Mouse (Mus musculus): ENCODE measurements around the gene Apobec3. TPM values are rescaled to one million over a fixed set of nuclear protein-coding genes. Genes with fewer than 3 reads are reported as not detected.
"Not testable (repeated sequence)": the region's sequence is repeated elsewhere in the genome, so short reads cannot be mapped to it uniquely, and the experiment has no call there.

Apobec3 gene
- polyA plus RNA-seq, 1 experiment from 2014 or later, result 41.7 TPM

GRCm38 (mm10) chr15:79896080-79896725 is 4.7 kb downstream of the Apobec3 start:
- no peak for DNase-seq
- Histone ChIP-seq H3K36me3 (peaks cover 43% of the 10 kb centered on the region), H3K4me3 (replicated peaks) (no peak overlapping the region), H3K27me3 (no peaks in the 10 kb centered on the region), H3K9ac (peak overlapping the region; percentile 2; the same call in 1 of the 2 replicates), H3K4me2 (peak overlapping the region; percentile 27; the same call in 1 of the 2 replicates), H3K4me1 (replicated peaks) (peaks cover 66% of the 10 kb centered on the region), H3K27ac (peak overlapping the region; percentile 69), H3K9me3 (replicated peaks) (no peaks in the 10 kb centered on the region)
- no peak for ATAC-seq (ENCODE audit: low read depth)
- WGBS (ENCODE audit: insufficient replicate concordance), result 66% methylated on average over 9 of the region's 9 CpGs

GRCm38 (mm10) chr15:79898988-79899387 is 7.5 kb downstream of the Apobec3 start:
- H3K36me3 ChIP-seq, result peaks cover 63% of the 10 kb centered on the region
- H3K9me3 ChIP-seq (replicated peaks), result no peaks in the 10 kb centered on the region
- 81% methylated on average over 5 of the region's 5 CpGs for WGBS (ENCODE audit: insufficient replicate concordance)
- no peak overlapping the region for H3K9ac ChIP-seq
- no peaks in the 10 kb centered on the region for H3K27me3 ChIP-seq
- H3K4me3 ChIP-seq (replicated peaks), result no peak overlapping the region
- DNase-seq (no peak), ATAC-seq (ENCODE audit: low read depth) (no peak)
- H3K4me2 ChIP-seq, result no peak overlapping the region
- peaks cover 40% of the 10 kb centered on the region for H3K4me1 ChIP-seq (replicated peaks)
- no peak overlapping the region for H3K27ac ChIP-seq

- Histone ChIP-seq H3K4me1 (replicated peaks) (peaks cover 30% of the 10 kb centered on the region), H3K9me3 (replicated peaks) (no peaks in the 10 kb centered on the region), H3K27ac (no peak overlapping the region), H3K9ac (0 out of 2 replicates have a peak overlapping the region, but pooled peaks have one; percentile 10), H3K4me3 (replicated peaks) (no peak overlapping the region), H3K4me2 (no peak overlapping the region), H3K36me3 (peaks cover 70% of the 10 kb centered on the region), H3K27me3 (no peaks in the 10 kb centered on the region)
- no peak for DNase-seq
- ATAC-seq (ENCODE audit: low read depth), result no peak
- 82% methylated on average over 6 of the region's 6 CpGs for WGBS (ENCODE audit: insufficient replicate concordance)
Observed at GRCm38 (mm10) chr15:79899828-79900510, 8.5 kb downstream of the Apobec3 start.

GRCm38 (mm10) chr15:79900751-79901150 is 9.3 kb downstream of the Apobec3 start:
- no peak for ATAC-seq (ENCODE audit: low read depth)
- Histone ChIP-seq H3K4me3 (replicated peaks) (no peak overlapping the region), H3K27me3 (no peaks in the 10 kb centered on the region), H3K9ac (no peak overlapping the region), H3K36me3 (peaks cover 78% of the 10 kb centered on the region), H3K9me3 (replicated peaks) (no peaks in the 10 kb centered on the region), H3K4me1 (replicated peaks) (peaks cover 25% of the 10 kb centered on the region), H3K4me2 (no peak overlapping the region), H3K27ac (no peak overlapping the region)
- no peak for DNase-seq
- 75% methylated on average over 7 of the region's 7 CpGs for WGBS (ENCODE audit: insufficient replicate concordance)

- Histone ChIP-seq H3K36me3 (peaks cover 82% of the 10 kb centered on the region), H3K4me2 (no peak overlapping the region), H3K9ac (no peak overlapping the region), H3K4me3 (replicated peaks) (no peak overlapping the region), H3K9me3 (replicated peaks) (no peaks in the 10 kb centered on the region), H3K27ac (no peak overlapping the region), H3K4me1 (replicated peaks) (peaks cover 19% of the 10 kb centered on the region), H3K27me3 (no peaks in the 10 kb centered on the region)
- 83% methylated on average over 2 of the region's 2 CpGs for WGBS (ENCODE audit: insufficient replicate concordance)
- ATAC-seq (ENCODE audit: low read depth), result no peak
- no peak for DNase-seq
Observed at GRCm38 (mm10) chr15:79901399-79901798, 9.9 kb downstream of the Apobec3 start.

- not testable (repeated sequence) for H3K4me3 ChIP-seq (replicated peaks); H3K9me3 ChIP-seq (replicated peaks); H3K4me2 ChIP-seq; H3K27me3 ChIP-seq; H3K27ac ChIP-seq; H3K4me1 ChIP-seq (replicated peaks); ATAC-seq (ENCODE audit: low read depth); H3K9ac ChIP-seq; DNase-seq
- H3K36me3 ChIP-seq, result peaks cover 86% of the 10 kb centered on the region
- WGBS (ENCODE audit: insufficient replicate concordance), result 86% methylated on average over 8 of the region's 8 CpGs
Observed at GRCm38 (mm10) chr15:79903081-79903480, 11.6 kb downstream of the Apobec3 start.

GRCm38 (mm10) chr15:79903963-79904362 is 12.5 kb downstream of the Apobec3 start:
- no peak for DNase-seq
- no peak for ATAC-seq (ENCODE audit: low read depth)
- no peak overlapping the region for H3K4me2 ChIP-seq
- no peak overlapping the region for H3K9ac ChIP-seq
- H3K4me1 ChIP-seq (replicated peaks), result peaks cover 9% of the 10 kb centered on the region; the same call in 1 of the 2 replicates
- no peak overlapping the region for H3K4me3 ChIP-seq (replicated peaks)
- H3K27ac ChIP-seq, result no peak overlapping the region
- no peaks in the 10 kb centered on the region for H3K27me3 ChIP-seq
- H3K9me3 ChIP-seq (replicated peaks), result no peaks in the 10 kb centered on the region
- peaks cover 77% of the 10 kb centered on the region for H3K36me3 ChIP-seq

GRCm38 (mm10) chr15:79904678-79905077 is 13.2 kb downstream of the Apobec3 start:
- not testable (repeated sequence) for H3K27ac ChIP-seq; H3K9me3 ChIP-seq (replicated peaks); ATAC-seq (ENCODE audit: low read depth); H3K9ac ChIP-seq; H3K27me3 ChIP-seq; H3K4me3 ChIP-seq (replicated peaks); H3K4me2 ChIP-seq; H3K4me1 ChIP-seq (replicated peaks); DNase-seq
- 85% methylated on average over 11 of the region's 11 CpGs for WGBS (ENCODE audit: insufficient replicate concordance)
- peaks cover 73% of the 10 kb centered on the region for H3K36me3 ChIP-seq

- DNase-seq (no peak), ATAC-seq (ENCODE audit: low read depth) (no peak)
- WGBS (ENCODE audit: insufficient replicate concordance), result 77% methylated on average over 12 of the region's 12 CpGs
- H3K27me3 ChIP-seq, result no peaks in the 10 kb centered on the region
- H3K27ac ChIP-seq, result no peak overlapping the region
- H3K9ac ChIP-seq, result no peak overlapping the region
- no peak overlapping the region for H3K4me3 ChIP-seq (replicated peaks)
- peaks cover 72% of the 10 kb centered on the region for H3K36me3 ChIP-seq
- H3K4me2 ChIP-seq, result no peak overlapping the region
- H3K9me3 ChIP-seq (replicated peaks), result no peaks in the 10 kb centered on the region
- peaks cover 2% of the 10 kb centered on the region; the same call in 1 of the 2 replicates for H3K4me1 ChIP-seq (replicated peaks)
Observed at GRCm38 (mm10) chr15:79905211-79905610, 13.8 kb downstream of the Apobec3 start.

- DNase-seq, result no peak
- Histone ChIP-seq H3K36me3 (peaks cover 61% of the 10 kb centered on the region), H3K27ac (no peak overlapping the region), H3K27me3 (no peaks in the 10 kb centered on the region), H3K4me2 (no peak overlapping the region), H3K4me1 (replicated peaks) (no peaks in the 10 kb centered on the region), H3K9me3 (replicated peaks) (no peaks in the 10 kb centered on the region), H3K9ac (no peak overlapping the region), H3K4me3 (replicated peaks) (no peak overlapping the region)
- no peak for ATAC-seq (ENCODE audit: low read depth)
- WGBS (ENCODE audit: insufficient replicate concordance), result 64% methylated on average over 14 of the region's 14 CpGs
Observed at GRCm38 (mm10) chr15:79906855-79907254, 15.4 kb downstream of the Apobec3 start.

GRCm38 (mm10) chr15:79909006-79909405 is 17.5 kb downstream of the Apobec3 start:
- H3K4me1 ChIP-seq (replicated peaks); H3K27ac ChIP-seq; H3K9me3 ChIP-seq (replicated peaks); H3K9ac ChIP-seq; H3K4me3 ChIP-seq (replicated peaks); ATAC-seq (ENCODE audit: low read depth); DNase-seq; H3K4me2 ChIP-seq; H3K27me3 ChIP-seq: not testable (repeated sequence)
- peaks cover 44% of the 10 kb centered on the region for H3K36me3 ChIP-seq
- WGBS (ENCODE audit: insufficient replicate concordance), result 83% methylated on average over 3 of the region's 3 CpGs

- H3K9ac ChIP-seq; ATAC-seq (ENCODE audit: low read depth); H3K4me1 ChIP-seq (replicated peaks); DNase-seq; H3K27me3 ChIP-seq; H3K27ac ChIP-seq; H3K4me2 ChIP-seq; H3K4me3 ChIP-seq (replicated peaks); H3K9me3 ChIP-seq (replicated peaks): not testable (repeated sequence)
- peaks cover 29% of the 10 kb centered on the region for H3K36me3 ChIP-seq
- WGBS (ENCODE audit: insufficient replicate concordance), result 68% methylated on average over 1 of the region's 1 CpGs
Observed at GRCm38 (mm10) chr15:79910812-79911211, 19.4 kb downstream of the Apobec3 start.
